Mouse (Mus musculus) C2C12 (cell line): ENCODE data around the gene Ddx41. TPM values are rescaled to one million over a fixed set of nuclear protein-coding genes. Genes with fewer than 3 reads are reported as not detected.
"Not testable (repeated sequence)": the region's sequence is repeated elsewhere in the genome, so short reads cannot be mapped to it uniquely, and the experiment has no call there.

Experiments used
- H3K27me3 ChIP-seq: one replicate; pipeline ENCODE4 v1.6.1; 2011; ENCODE audit not compliant: control insufficient read depth, insufficient read depth, insufficient read length
- H3K36me3 ChIP-seq: one replicate; pipeline ENCODE4 v1.6.1; 2011; ENCODE audit not compliant: control insufficient read depth, insufficient read depth
- H3K4me3 ChIP-seq: one replicate; pipeline ENCODE4 v1.5.1; 2011; ENCODE audit warnings: mild to moderate bottlenecking, control low read depth; ENCODE audit not compliant: poor library complexity, insufficient read depth, severe bottlenecking
- H3K79me2 ChIP-seq: one replicate; pipeline ENCODE4 v1.6.1; 2011; ENCODE audit not compliant: control insufficient read depth, insufficient read depth
- H3K79me3 ChIP-seq: one replicate; pipeline ENCODE4 v1.6.1; 2011; ENCODE audit warnings: low read depth, control low read depth
- H3ac ChIP-seq: one replicate; pipeline ENCODE3; 2011; ENCODE audit warnings: low read depth; ENCODE audit not compliant: control insufficient read depth, insufficient read length
- CEBPB ChIP-seq: IDR thresholded peaks from one replicate; pipeline ENCODE4 v1.6.1; 2011; ENCODE audit warnings: low read depth, mild to moderate bottlenecking, control low read depth, moderate library complexity
- CTCF ChIP-seq: IDR thresholded peaks from one replicate; pipeline ENCODE4 v1.5.1; 2011; ENCODE audit not compliant: control insufficient read depth, insufficient read depth, insufficient read length
- FOSL1 ChIP-seq: IDR thresholded peaks from one replicate; pipeline ENCODE4 v1.8.0; 2011; ENCODE audit warnings: mild to moderate bottlenecking, low read length; ENCODE audit not compliant: poor library complexity, insufficient read depth, severe bottlenecking
- MAX ChIP-seq: IDR thresholded peaks from one replicate; pipeline ENCODE4 v1.6.1; 2011; ENCODE audit warnings: mild to moderate bottlenecking, control low read depth
- MYOD1 ChIP-seq: IDR thresholded peaks from one replicate; pipeline ENCODE4 v1.6.1; 2011; ENCODE audit warnings: low read depth; ENCODE audit not compliant: control insufficient read depth, insufficient read length
- MYOG ChIP-seq: IDR thresholded peaks from one replicate; pipeline ENCODE4 v1.6.1; 2011; ENCODE audit not compliant: control insufficient read depth, insufficient read length; ENCODE audit errors: extremely low read depth
- USF1 ChIP-seq: IDR thresholded peaks from one replicate; pipeline ENCODE4 v1.6.1; 2011; ENCODE audit warnings: low read depth, mild to moderate bottlenecking, control low read depth, moderate library complexity
- polyA plus RNA-seq: library from polyadenylated mRNA; unstranded; fragments of >200 nt; fragmentation: generic; extraction: Trizol; gene quantifications from one replicate; pipeline ENCODE4 v1.2.1, GENCODE M21; 2012; ENCODE audit warnings: missing spikeins

Gene Ddx41
- polyA plus RNA-seq, 1 experiment: 65.4 TPM

- Histone ChIP-seq H3K4me3 (no peak overlapping the region), H3ac (no peak overlapping the region), H3K27me3 (no peaks in the 10 kb centered on the region), H3K79me3 (peaks cover 29% of the 10 kb centered on the region), H3K79me2 (peaks cover 53% of the 10 kb centered on the region), H3K36me3 (peaks cover 7% of the 10 kb centered on the region)
- no peak for TF ChIP-seq MYOD1
Measured at GRCm38 (mm10) chr13:55571977-55572376, 35.5 kb upstream of the Ddx41 start.

DNA sequence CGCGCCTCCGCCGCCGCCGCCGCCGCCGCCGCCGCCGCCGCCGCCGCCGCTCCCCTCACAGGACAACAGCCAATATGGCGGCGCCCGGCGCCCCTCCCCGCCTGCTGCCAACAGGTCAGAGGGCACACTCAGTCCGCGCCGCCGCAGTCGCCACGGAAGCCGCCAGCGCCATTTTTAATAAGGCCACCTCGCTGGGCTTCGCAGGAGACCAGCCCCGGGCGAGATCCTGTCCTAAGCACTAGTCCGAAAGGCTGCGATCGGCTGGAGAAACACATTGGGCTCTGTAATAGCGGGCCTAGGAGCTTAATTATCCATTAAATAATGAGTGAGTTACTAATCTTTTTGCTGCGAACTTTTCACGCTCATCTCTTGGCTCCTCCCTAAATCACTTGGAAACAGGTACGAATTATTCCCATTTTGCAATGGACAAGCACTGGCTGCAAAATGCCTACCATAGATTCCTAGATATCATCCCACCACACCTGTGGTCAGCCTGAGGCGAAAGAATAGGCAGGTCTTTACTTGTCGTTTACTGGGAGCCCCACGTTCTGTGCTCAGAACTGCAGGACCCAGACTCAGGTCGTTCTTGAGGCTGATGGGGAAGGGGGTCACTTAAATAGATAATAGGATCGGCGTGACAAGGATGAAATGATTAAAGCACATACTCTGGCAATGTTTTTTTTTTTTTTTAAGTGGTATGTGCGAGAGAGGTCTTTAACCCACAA is 34.7 kb upstream of the Ddx41 start, which contains the start of gene Fam193b:
Fam193b (minus strand) TSS at position 94 of the 725 bp plus-strand sequence.
- H3K79me3 ChIP-seq: peaks cover 33% of the 10 kb centered on the region
- no peaks in the 10 kb centered on the region for H3K27me3 ChIP-seq
- peak within 1 kb of the TSS; percentile 85 for H3K4me3 ChIP-seq
- H3ac ChIP-seq: peak within 1 kb of the TSS; percentile 87
- H3K36me3 ChIP-seq: peaks cover 7% of the 10 kb centered on the region
- TF ChIP-seq CTCF (no peak), MYOG (no peak), USF1 (no peak), MAX (no peak), FOSL1 (no peak), CEBPB (no peak)
- H3K79me2 ChIP-seq: peaks cover 61% of the 10 kb centered on the region

- Histone ChIP-seq H3K79me3 (peaks cover 41% of the 10 kb centered on the region), H3K79me2 (peaks cover 68% of the 10 kb centered on the region), H3ac (peak overlapping the region; percentile 80), H3K36me3 (peaks cover 7% of the 10 kb centered on the region), H3K27me3 (no peaks in the 10 kb centered on the region), H3K4me3 (peak overlapping the region; percentile 85)
- no peak for TF ChIP-seq USF1
- no peak for TF ChIP-seq FOSL1
- no peak for TF ChIP-seq MAX
- TF ChIP-seq CEBPB: no peak
- no peak for TF ChIP-seq MYOD1
- TF ChIP-seq CTCF: no peak
- TF ChIP-seq MYOG: no peak
Measured at GRCm38 (mm10) chr13:55570286-55570973, 34.0 kb upstream of the Ddx41 start.

GRCm38 (mm10) chr13:55569726-55570285 is 33.3 kb upstream of the Ddx41 start:
- H3K79me2 ChIP-seq: peaks cover 74% of the 10 kb centered on the region
- peak overlapping the region; percentile 85 for H3K4me3 ChIP-seq
- H3K27me3 ChIP-seq: no peaks in the 10 kb centered on the region
- H3K36me3 ChIP-seq: peaks cover 7% of the 10 kb centered on the region
- peak overlapping the region; percentile 80 for H3ac ChIP-seq
- peaks cover 45% of the 10 kb centered on the region for H3K79me3 ChIP-seq
- TF ChIP-seq USF1 (no peak), MYOG (no peak), CTCF (no peak), MAX (no peak), MYOD1 (no peak), FOSL1 (no peak), CEBPB (no peak)

GRCm38 (mm10) chr13:55568524-55568923 is 32.1 kb upstream of the Ddx41 start:
- not testable (repeated sequence) for H3ac ChIP-seq, H3K4me3 ChIP-seq, H3K36me3 ChIP-seq, H3K27me3 ChIP-seq
- H3K79me3 ChIP-seq: peaks cover 54% of the 10 kb centered on the region
- peaks cover 87% of the 10 kb centered on the region for H3K79me2 ChIP-seq

DNA sequence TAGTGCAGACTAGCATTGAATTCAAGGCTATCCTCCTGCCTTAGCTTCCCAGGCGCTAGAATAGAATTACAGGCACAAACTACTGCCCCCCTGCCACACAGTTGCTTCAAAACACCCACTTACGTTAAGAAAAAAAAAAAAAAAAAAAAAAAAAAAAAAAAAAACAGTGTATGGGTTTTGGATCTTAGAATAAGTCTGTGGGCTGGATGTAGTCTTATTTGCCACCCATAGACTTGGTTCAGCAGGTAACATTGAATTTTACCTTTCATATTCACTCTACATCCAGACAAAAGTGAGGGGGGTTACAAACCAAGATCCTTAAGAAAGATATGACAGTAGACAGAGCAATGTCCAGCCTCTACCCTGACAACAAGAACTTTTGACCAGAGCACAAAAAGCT is 31.5 kb upstream of the Ddx41 start:
- Histone ChIP-seq H3K79me2 (peaks cover 93% of the 10 kb centered on the region), H3K36me3 (peaks cover 7% of the 10 kb centered on the region)

More for the DNA sequence above, 31.5 kb upstream of the Ddx41 start:
- Histone ChIP-seq H3ac (no peak overlapping the region), H3K27me3 (no peaks in the 10 kb centered on the region), H3K79me3 (peaks cover 56% of the 10 kb centered on the region), H3K4me3 (no peak overlapping the region)
- TF ChIP-seq CEBPB (no peak), MYOG (no peak), CTCF (no peak), USF1 (no peak), MYOD1 (no peak), FOSL1 (no peak)
